Mouse (Mus musculus) layer of hippocampus, postnatal 25 days (tissue): ENCODE data around the gene Nceh1. TPM values are rescaled to one million over a fixed set of nuclear protein-coding genes. Genes with fewer than 3 reads are reported as not detected.

Experiments
- DNase-seq, 2 experiments: peaks; one replicate each; pipeline ENCODE4 v3.0.0; 2022; ENCODE audit warnings: mixed read lengths in 2 of 2, low spot score in 1 of 2; ENCODE audit errors: extremely low spot score in 1 of 2
- total RNA-seq, 2 experiments: library from RNA; stranded (reverse); gene quantifications; 2 replicates each; pipeline ENCODE4 v1.2.3; 2021

The Nceh1 gene
- 100 to 1,000 TPM; 106 to 108 TPM for total RNA-seq

DNA sequence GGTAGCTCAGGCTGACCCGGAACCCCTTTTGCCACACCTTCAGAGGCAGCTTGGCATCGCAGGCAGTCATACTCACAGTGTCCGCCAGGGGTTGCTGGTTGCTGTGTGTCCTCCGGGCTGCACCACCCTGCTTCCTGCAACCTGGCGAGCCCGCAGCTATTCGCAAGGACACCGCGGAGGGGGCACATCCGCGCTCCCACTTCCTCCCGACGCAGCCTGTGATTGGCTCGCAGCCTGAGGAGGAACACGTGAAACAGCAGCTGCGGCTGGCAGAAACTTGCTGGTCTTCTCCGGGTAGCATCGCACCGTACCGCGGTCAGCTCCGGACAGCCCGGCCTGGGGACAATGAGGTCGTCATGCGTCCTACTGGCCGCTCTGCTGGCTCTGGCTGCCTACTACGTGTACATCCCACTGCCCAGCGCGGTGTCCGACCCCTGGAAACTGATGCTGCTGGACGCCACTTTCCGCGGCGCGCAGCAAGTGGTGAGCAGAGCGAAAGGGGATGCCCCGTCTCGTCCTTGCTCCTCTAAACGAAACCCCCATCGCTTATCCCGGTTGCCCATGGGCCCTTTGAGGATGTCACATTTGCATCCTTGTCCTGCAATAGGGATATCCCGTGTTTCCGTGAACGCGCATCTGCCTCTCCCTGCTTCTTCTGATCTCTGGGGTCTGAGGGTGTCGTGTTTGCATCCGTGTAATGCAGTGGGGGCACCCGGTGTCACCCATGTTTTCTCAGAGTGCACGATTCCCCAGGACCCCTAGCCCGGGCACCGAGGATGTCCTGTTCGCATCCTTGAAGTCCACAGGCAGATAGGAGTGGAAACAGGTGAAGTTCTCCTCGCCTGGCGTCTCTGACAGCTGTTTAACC is at the start of gene Nceh1:
TSS of gene Nceh1 (plus strand) at position 233 of the 868 bp plus-strand sequence.
- DNase-seq, result peak; percentile 88 to 95

DNA sequence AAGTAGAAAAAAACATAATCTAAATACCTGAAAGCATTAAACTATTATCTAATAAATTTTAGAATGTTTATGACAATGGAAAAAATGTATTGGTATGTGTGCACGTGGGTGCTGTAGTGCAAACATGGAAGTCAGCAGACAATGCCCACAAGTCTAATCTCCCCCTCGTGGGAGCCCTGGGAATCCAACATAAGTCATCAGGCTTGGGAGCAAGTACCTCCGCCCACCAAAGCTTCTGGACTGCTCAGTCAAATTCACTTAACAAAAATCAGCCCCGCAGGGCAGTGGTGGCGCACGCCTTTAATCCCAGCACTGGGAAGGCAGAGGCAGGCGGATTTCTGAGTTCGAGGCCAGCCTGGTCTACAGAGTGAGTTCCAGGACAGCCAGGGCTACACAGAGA is 42.7 kb upstream of the Nceh1 start:
- no peak for DNase-seq

DNA sequence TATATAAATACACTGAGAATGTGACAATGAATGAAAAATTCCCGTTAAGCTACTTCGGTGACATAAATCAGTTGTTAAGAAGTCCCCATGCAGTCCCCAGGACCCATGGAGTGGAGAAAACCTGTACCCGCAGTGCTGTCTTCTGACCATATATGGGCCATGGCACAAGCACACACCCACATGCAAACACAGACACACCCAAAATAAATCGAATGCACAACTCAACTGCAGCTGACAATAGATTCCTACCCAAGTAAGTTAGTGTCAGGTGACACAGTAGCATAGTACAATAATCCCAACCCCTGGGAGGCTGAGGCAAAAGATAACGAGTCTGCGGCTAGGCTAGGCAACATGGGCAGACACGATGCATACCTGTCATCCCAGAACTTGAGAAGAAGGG is 39.2 kb upstream of the Nceh1 start:
- DNase-seq, result no peak

DNA sequence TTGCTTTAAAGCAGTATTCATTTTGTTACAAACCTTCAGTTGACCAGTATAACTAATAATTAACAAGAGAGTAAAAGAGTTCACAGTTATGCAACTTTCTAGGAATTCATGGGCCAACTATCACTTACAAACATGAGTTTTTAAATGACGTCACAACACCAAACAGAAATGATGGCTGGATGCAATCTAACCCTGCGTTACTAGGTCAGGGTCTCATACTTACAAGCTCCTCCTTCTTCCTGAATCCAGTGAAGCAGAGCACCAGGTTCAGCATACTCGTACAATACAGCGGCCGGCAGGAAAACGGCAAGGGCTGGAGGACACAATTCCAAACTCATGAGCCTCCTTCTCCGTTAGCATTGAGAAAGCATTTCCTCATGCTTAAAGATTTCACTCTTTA is 37.0 kb upstream of the Nceh1 start:
- no peak for DNase-seq

DNA sequence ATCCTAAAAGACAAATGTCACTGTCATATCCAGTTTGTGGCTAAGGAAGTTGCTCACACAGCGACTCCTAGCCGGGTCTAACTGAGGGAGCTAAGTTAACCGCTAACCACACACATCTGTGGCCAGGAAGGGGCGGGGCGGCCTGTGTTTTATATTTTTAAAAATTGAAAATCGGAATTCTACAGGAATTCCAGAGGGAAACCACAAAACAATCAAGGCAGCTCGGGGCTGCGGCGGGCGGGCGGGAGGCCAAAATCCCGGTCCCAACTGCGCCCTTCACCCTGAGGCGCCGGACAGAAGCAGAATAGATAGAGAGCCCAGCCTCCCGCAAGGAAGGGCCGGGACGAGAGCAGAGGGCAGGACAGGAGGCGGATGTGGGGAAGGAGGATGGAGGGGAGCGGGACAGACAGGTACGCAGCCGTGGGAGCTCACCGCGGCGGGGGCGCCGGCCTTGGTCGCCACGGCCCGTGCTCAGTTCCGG is 29.5 kb upstream of the Nceh1 start:
- DNase-seq, result no peak

DNA sequence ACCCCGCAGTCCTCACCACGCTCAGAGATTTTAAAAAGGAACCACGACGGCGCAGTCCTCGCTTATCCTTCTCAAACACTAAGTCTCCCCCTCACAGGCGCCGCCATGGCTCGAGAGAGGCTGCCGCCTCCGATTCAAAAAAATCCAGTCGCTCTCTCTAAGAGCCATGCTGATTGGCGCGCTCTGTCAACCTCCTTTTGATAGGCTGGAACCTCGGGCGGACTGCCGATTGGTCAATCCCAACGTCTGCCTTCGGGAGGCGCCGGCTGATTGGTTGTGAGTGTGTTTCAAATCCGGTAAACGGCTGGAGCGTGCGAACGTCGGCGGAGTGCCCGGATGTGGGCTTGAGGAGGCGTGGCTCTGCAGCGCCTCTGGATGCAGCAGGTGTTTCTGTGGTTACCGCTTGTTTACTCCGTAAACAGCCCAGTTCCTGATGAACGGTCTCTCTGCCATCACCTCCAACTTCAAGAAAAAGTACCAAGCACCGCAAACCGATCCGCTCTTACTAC is 29.0 kb upstream of the Nceh1 start, which contains the start of gene Ect2:
TSS of gene Ect2 (minus strand) at position 178 of the 509 bp plus-strand sequence.
- peak; percentile 96 to 97 for DNase-seq

DNA sequence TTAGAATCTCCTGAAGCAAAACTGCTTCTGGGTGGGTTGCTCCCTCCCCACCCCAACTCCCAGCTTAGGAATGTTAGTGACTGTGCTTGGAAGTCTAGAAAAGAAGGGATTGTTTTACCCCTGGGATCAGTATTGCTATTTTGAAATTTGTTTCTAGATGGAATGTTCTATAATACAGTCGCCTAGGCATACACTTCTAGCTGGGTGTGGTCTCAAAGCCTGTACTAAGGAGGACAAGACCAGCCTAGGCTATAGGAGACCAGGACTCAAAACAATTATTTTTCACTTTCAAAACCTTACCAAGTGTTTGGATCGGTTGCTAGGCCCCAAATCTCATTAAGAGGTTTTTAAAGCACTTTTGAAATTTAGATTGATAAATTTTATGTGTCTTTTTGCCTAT is 28.5 kb upstream of the Nceh1 start:
- DNase-seq, result no peak

DNA sequence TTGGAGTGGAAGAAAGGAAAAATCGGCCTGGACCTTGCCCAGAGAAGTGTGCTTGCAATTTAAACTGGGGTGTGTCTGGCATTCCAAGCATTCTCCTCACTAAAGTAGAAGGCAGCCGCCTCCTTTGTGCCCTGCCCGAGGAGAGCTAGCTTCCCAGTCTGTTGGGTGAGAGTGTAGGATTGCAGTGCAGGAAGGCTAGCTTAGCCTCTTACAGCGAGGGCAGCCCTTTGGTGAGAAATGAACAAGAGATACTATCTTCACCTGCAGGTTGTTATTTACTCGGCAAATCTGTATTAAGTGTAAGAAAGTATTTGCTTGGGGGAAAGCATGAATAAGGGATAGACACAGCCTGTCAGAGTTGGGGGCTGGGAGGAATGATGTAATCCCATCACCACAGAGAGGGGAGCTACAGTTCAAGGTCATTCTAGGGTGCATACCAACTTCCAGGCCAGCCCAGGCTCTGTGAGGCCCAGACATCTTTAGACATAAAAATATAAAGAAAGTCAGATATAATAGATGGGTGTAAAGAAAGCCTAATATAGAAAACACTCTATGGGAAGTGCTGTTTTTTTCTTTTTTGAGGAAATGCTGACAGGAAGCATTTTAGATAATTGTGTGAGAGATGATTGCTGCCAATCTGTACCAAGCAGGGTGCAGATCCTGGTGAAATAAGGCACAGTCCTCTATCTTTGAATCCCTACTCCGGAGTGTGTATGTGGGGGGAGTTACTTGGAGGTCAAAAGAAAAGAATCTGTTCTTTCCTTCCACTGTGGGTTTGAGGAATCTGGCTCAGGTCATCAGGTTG is 27.5 kb upstream of the Nceh1 start:
- no peak for DNase-seq

DNA sequence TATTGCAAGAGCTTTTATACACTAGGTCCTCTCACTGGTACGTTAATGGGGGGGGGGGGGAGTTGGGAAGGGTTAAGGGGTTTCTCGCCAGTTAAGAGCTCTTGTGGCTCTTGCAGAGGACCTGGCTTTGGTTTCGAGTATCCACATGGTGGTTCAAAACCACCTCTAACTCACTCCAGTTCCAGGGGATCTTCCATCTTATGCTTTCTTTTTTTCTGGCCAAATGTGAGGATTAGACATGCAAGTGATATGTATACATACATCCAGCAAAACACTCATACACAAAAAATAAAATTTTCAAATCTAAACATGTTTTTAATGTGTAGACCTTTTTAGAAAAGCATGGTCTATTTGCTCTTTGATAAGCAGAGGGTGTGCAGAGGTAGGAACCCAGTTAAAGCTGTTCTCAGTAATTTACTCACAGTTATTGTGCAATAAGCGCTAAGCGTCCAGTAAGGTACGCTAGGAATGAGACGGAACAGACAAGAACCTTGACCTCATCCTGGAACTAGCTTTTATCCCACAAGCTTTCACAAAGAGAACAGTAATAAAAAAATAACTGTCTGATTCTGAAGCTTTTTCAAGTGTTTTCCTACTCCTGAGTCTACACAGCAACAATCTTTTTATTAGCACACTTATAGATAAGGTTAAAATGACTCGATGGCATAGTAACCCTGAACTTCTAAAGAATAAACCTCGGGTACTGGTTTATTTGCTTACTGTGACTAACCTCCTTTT is 26.7 kb upstream of the Nceh1 start:
- no peak for DNase-seq

DNA sequence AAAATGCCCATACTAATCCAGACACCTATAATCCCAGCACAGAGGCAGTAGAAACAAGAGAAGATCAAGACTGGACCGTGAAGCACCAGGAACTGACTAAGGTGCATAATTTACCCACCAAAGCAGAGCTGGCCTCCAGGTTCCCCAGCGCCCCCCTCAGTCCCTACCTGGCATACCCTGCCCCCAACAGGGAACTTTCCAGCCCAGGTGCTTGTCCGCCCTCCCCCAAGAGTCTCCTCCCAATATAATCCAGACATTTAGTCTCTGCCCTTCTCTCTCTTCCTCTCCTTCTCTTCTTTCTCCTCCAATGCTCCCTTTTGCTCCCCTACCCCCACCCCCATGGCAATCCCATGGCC is 26.2 kb upstream of the Nceh1 start:
- no peak for DNase-seq

DNA sequence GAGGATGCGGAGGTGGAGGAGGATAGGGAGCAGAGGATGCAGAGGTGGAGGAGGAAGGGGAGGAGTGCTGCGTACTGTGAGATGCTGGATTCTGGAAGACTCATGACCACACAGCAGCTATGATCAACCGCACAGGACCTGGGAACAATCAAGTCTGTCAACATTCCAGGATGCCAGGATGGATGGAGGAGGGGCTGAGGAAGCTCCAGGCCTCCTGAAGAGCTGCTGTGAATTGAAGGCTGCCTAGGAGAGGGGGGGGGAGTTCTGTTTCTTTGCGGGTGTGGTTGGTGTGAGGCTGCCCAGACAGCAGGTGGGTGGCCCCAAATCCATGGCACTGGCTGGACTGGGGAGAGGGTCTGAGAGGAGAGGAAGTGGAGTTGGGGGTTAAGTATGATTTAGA is 23.9 kb upstream of the Nceh1 start:
- DNase-seq, result no peak

DNA sequence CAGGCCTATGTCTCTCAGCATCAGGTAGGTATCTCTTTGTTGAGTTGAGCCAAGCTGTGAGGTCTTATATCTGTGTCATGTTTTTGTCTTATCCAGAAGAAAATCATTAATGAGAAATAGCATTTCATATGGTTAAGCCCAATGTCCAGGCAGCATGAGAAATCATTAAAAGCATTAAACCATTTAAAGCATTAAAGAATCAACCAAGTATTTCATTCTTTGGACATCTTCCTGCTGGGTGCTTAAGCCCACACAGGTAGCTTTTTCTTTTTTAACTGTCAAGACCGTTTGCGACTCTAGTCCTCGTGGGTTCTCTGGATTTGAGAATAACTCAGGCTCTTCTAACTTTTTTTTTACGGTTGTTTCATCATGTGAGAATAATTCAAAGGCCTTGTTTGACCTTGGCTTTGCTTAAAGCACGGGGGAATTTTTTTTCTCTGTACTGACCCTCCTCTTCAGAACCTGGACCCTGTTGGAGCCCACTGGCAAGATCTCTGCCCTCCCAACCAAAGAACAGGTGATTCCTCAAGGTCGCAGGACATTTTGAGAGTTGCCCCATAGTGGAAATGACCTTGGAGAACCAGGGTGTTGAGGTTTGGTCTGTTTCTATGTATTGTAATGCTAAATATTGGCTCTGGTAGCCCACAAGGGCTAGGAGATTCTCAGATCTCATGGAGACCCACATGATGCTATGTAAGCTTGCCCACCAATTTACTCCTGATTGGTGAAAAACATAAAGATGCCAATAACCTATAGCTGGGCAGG is 20.9 kb upstream of the Nceh1 start:
- no peak for DNase-seq

DNA sequence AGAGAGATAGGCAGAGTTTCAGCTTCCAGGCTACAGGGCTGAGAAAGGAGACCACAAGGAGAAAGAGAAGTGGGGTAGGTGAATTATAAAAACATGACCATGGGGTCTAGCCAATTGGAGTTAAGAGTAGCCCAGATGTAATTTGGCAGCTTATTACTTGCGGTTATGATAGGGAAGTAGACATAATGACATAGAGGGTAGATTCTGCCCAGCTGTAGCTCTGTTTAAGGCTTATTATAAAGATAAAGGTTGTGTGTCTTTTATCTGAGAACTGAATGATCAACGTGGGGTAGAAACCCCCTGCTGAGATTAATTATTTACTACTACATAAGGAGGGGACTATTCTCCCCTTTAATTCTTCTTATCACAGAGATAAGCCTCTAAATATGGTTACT is 20.4 kb upstream of the Nceh1 start:
- DNase-seq, result no peak

DNA sequence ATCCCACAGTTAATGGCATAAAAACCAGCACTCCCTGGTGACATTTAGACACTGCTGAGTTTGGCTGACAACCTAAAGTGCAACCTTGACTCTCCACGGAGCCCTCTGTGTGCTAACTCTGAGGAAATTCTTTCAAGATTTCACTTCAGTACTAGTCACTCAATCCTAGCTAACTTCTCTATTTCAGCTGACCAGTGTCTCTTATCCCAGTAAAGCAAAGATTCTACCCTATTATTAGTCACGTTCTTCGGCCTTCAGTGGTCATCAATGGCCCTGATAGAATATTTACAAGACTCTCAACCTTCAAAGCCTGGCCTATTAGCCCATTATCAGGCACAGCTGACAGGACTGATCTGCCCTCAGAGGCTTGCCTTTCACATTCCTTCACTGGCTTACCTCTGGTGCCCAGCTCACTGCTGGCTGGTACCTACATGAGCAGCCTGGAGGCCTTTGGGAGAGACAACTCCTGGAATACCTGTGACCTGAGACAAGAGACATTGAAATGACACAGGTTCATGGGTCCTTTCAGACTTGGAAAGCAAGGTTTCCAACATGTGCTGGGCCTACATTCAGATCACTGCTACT is 17.2 kb upstream of the Nceh1 start:
- DNase-seq, result no peak

DNA sequence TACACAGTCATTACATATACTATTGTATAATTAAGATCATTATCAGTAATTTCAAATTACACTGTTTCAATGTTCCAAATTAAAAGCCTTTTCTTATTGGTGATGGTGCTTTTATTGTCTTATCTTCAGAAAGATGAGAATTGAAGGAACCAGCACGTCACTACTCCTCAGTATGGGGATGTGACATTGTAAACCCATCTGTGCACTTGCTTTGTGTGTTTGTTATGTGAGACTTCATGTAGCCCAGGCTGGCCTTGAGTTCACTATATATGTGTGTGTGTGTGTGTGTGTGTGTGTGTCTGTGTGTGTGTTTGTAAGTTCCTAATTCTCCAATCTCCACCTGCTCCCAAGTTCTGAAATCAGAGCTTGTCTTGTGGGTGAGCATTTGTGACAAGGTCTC is 12.5 kb upstream of the Nceh1 start:
- no peak for DNase-seq

DNA sequence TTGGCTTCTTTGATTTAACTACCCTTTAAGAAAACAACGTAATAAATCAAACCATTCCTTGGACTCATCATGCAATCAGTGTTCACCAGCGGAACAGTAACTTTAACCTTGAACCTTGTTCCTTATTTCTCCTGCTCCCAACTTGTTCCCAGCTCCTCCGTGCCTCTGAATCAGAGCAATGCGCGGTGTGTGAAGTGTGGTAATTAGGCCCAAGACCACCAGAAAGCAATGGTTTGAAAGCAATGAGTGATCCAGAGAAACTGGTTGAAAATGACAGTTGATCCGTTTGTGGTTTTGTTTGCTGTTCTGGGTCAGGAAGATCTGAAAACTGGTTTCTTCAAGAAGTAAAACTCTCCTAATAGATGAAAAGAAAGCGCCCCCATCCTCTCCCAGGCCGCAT is 3.1 kb upstream of the Nceh1 start:
- no peak for DNase-seq

DNA sequence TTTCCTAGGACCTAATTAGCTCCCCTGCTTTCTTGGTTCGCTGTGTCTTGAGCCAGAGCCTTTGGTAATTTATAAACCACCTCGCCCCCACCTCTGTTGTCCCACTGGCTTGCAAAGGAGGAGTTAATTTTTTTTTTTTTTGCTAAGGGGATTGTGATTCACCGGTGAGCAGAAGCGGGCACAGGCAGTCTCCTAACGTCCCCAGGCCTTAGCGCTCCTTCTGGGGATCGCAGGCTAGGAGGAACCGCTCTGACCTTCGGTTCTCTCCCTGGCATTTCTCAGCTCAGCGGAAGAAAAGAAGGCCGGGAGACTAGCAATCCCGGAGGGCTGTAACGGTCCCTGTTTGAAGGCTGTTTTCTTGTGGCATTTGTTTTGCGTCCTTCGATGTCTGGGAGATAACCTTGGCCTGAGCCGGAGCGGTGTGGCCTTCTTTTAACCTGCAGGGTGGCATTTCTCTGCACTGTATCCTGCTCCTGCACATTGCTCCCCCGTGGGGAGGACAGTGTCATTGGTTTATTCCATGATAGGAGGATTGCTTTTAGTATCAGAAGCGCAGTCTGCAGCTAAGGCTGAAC is 923 bp downstream of the Nceh1 start:
- DNase-seq, result peak; percentile 19 to 37

DNA sequence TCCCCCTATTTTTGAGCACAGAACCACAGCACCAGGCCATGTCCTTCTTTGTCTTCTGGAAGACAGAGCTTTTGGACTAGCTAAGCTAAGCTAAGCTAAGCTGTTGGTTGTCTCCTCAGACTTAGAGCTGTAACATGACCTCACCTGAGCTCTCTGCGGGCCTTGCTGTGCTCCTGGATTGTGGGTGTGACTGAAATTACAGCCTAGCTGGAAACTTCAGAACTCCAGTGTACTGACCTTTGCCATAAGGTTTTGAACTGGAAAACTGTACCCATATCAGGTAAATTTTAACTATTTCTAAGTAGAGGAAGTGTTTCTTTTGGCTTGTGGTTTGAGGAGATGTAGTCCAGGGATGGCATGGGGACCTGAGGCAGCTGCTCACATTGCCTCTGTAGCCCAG is 5.6 kb downstream of the Nceh1 start:
- DNase-seq, result no peak
